Mouse (Mus musculus): ENCODE results near the gene Tnrc6c.
A peak's percentile ranks its signal among the peaks of the same experiment; 100 is the strongest.

DNA sequence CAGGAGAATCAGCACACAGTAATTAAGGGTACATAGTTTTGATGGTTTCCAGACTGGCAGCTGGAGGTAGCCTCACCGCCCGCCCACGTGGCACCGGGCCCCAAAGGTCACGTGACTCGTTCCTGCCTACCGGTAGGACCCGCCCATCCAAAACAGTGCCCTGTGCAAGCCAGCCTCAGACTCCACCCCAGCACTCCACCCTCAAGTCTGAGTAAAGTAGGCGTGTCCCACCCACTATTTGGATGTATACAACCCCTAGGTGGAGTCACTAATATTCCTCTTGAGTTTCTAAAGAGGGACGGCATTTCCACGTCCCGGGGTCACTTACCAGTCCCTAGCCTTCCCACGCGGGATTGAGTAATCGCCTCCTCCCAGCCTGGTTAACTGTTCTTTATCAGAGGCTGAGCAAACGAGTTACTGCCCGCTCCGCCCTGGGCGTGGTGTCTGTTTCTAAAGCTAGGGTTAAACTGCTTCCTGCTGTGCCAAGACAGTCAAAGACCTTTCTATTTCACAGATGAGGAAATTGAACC lies 126.6 kb downstream of the Tnrc6c start:
- peak; percentile 50 for TF ChIP-seq CTCF (IDR thresholded peaks at IDR 0.05; ENCODE audit: low read depth)
- TF ChIP-seq EP300 (IDR thresholded peaks at IDR 0.05; ENCODE audit: low read depth), result peak; percentile 95

Measured in liver, postnatal 0 days (tissue).